Mouse (Mus musculus) NIH3T3 (cell line): ENCODE measurements around the gene Pld5.

Experiments used
- DNase-seq: peaks from one replicate; pipeline ENCODE4 v3.0.0-alpha.2; 2012; ENCODE audit warnings: low read depth

The Pld5 gene

DNA sequence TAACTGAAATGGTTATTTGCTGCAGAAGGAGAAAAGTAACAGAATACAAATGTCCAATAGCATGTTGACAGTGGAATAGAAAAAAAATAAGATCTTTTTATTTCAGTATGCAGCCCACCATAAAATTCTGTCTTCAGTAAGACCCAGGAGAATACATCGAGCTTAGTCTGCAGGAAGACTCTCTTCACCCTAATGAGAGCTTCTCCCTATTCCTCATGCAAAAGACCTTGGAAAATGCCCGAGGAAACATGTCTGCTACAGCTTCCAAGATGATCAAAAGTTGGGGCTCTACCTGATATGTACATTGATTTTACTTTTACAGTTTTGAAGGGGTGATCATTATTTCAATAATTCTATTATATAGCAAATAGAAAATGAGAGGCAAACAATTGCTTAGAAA, 108.0 kb downstream of the Pld5 start:
- DNase-seq: no peak

DNA sequence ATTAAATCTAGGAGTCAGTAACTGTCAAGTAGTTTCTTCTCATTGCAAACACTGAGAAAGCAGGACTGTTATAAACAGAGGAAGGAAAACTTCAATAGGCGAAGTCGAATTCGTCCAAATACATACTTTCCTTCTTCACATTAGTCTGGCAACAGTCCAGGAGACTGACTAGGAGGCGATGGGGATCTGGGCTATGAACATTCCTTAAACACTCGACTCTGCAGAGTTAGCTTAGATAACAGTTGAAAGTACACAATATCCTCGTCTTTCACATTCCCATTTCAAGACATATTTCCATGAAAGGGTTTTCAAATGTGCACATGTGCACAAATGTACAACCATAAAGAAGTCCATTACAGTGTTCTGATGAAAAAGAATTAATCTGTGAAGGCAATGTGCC, 129.8 kb downstream of the Pld5 start:
- no peak for DNase-seq

DNA sequence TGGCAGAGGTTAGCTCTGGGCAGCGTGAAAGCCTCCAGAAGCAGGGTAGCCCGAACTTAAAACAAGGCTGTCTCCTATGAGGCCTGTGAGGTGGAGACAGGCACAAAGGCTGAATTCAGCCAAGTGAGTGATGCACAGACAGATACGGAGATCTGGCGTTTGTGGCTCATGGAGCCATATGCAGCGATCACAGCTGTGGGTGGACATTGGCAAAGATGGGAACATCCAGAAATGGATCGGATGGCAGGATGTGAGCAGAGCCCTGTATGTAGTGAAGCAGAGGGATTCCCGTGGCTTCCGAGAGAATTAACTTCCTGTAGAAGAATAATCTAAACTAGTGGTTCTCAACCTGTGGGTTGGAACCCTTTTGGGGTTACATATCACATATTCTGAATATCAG, 140.7 kb downstream of the Pld5 start:
- no peak for DNase-seq

DNA sequence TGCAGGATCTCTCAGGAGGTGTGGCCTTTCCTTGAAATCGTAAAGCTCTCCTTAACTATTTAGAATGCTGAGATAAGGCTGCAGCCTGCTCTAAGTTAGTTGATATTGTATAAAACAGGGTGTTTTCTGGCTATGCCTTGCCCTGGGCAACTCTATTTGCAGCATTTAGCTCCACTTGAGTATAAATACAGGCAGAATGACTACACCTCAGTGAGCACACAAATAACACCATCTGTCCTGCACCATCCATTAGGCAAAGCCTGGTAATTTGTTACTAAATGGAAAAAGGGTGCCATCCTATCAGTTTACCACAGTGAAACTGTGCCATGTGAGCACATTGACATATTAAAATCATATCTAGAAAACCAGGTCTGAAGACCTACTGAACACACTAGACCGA, 149.3 kb downstream of the Pld5 start:
- DNase-seq: no peak

DNA sequence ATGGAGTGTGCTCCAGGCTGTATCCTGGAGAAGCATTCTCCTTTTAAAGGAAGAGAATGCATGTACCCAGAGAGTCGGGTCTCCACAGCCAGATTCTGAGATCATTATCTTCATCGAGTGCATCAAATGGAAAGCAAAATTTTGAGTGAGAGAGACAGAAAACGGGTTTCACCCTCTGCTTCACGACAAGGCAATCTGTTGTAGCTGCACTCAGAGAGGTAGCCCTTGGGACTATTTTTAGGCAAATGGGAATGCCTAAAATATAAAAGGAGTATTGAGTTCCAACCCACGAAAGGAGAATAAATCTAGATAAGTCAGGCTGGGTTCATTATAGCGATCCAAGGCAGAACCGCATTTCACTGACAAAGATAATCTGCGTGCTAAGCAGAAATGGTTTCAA, 150.7 kb downstream of the Pld5 start:
- DNase-seq: no peak

DNA sequence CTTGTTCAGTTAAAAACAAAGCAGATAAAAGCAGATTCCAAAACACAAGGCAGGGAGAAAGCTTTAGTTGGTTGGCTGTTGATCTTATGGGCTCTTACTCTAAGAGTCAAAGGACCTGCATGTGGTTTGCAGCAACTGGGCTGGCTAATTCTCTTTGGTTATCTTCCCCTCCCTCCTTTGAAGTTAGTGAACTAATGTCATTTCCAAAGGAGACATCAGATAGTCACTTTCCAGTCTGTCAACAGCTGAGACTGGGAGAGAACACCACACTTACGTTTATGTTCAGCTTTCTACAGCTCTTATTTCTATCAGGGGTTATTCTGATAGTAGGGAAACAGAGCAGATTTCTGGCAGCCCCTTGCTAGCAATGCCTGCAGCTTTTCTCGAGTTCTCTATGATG, 151.3 kb downstream of the Pld5 start:
- DNase-seq: no peak

DNA sequence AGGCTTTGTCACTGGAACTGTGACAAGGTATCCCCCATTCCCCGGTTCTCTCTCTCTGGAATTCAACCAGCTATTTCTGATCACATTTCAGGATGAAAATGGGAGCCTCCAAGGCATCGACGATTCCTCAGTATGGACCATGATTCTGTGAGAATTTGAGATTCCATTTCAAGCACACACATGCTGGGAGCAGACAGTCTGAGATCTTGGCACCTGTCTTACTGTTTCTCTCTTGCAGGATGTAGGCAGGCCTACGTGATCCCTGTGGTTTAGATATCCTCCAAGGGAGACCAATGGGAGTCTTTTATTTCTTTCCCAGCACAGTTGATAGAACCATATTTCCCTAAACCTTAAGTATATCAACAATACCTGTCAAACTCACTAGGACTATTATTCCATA, 159.5 kb downstream of the Pld5 start:
- no peak for DNase-seq

DNA sequence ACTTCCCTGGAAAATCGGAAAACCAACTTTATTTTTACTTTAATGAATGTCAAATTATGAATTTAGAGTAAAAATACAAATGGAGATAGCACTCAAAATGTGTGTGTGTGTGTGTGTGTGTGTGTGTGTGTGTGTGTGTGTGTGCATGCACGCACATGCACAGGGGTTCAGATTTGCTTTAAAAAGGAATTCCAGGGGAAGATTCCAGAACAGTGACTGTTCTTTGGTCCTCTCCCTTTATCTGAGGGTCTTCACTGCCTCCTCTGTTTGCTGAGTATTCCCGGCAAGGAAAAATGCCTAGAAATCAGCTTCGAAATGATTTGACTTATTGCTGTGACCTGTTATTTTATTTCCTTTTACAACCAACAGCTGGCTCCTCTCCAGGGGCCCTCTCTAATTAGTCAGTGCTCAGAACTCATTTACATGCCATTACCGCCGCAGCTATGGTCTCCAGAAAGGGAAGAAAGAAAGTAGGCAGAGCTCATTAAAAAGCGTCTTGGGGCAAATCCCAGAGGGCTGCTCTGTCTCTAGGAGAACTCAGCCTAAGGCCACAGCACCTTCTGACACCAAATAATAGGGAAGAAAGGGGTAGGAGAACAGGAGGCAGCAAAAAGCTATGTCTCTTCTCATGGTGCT, 176.3 kb downstream of the Pld5 start:
- DNase-seq: no peak

DNA sequence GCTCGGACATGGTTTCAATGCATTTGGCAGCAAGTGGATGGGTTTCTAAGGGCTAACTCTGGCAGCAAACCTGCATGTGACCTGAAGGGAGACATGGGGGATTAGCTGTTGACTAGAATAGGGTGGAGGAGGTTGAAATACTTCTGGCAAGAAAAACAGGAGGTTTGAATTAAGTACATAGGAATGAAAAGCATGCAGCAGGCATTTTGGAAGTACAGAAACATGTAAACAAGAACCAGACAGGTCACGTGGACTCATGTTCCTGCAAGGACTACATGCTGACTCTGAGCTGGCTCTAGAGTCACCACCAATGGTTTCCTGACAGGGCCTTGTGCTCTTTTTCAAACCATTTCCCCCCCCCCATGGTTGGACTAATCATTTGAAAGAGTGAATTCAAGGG, 183.0 kb downstream of the Pld5 start:
- peak; percentile 17 for DNase-seq

DNA sequence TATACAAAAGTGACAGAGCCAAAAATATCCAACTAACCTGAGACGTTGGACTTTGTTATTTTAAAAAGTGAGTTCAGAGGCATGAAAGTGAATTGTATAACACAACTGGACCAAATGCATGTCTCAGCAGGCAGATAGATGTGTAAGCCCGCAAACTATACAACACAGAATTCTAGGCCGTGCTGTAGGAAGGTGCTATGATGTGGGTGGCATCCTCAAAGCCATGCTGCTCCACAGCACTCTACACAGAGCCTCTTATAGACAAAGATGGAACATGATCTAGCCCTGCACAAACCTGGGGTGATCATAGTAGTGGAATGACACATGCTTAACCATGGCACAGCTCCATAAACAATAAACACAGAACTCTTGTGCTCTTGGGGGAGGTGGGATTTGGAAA, 185.7 kb downstream of the Pld5 start:
- DNase-seq: no peak

DNA sequence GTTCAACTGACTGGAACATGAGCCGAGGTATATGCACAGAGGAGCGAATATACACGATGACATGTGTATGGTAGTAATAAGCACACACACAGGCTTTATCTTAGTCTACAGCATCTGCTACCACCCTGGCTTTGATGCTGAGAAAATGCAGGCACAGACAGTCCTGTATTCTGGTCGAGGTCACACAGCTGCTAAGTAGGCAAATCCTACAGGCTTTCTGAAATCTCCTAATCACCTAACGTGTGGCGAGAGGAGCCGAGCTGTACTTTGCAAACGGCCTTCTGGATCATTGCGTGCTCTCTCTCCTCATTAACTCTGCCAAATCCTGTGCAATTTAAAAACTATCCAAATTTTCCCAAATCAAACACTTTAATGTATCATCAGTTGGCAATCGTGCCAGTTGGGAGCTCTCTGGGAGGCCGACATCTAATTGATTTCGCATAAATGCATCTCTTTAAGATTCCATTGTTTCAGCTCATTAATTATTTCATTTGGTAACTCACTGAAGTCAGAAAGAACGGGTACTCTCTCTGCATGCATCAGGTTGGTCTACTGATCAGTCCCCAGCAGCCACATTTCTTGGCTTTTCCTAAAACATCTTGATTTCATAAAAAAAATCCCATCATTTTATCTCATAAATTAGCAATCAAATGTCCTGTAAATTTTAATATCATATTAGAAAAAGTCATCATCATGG, 189.0 kb downstream of the Pld5 start:
- DNase-seq: no peak

DNA sequence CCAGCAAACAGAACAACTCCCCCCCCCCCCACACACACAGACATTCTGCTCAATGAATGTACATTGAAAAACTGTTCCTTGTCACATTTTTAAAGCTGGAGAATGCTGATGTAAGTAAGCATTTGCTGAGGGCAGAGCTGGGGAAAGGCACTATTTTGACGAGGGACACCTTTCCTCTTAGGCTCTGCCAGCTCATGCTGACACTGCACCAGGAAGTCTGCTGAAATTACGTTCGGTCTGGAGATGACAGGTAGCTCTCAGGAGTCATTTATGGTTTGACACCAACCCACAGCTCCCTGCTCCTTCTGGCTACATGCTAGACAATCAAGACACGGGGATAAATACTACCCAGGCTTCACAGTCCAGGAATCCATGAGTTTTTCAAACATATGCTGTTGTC, 192.8 kb downstream of the Pld5 start:
- DNase-seq: no peak

DNA sequence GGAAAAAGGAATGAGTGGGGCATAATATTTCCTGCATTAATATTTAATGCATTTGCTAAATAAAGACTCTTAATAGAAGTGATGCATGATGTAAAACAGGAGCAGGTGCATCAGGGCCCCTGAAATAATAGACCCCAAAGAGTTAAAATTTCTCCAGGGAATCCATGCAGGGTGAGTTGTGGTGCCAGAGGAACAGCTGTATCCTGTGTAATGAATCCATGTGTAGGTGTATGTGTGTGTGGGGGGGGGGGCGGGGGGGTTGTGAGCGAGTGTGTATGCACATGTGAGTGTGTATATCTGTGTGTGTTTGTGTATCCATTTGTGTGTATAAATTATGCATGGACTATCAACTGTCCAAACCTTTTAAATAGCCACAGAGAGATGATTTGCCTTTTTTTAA, 194.1 kb downstream of the Pld5 start:
- no peak for DNase-seq

DNA sequence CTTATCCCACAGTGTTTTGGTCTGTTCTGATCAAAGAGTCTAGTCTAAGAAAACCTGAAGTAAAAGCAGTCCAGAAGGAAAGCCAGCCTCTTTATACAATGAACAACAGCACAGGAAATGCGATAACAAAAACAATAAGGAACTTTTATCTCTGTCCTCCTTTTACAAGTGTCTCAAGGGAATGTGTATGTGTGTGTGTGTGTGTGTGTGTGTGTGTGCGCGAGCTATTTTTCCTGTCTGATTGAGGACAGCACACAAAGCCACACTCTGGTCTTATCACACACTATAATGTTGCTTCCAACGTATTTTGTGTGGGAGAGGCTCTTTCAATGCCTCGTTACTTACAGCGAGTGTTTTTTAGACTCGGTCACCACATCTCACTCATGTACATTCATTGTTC, 196.7 kb downstream of the Pld5 start:
- no peak for DNase-seq

DNA sequence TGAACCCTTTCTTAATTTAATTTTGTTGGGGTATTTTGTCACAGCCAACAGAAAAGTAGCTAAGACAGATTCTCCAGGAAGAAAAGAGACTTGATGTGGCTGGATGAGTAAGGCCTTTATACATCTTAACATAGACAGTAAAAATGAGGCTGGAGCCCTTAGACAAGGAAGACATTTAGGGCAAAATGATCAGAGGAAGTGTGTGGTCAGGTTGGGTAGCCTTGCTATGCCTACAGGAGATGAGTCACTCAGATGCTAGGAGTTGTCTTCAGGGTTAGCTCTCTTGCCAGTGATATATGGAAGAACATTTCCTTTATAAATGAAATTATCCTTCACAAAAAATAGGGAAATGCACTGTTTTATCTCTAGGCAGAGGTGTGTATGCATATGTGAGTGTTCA, 198.3 kb downstream of the Pld5 start:
- no peak for DNase-seq

DNA sequence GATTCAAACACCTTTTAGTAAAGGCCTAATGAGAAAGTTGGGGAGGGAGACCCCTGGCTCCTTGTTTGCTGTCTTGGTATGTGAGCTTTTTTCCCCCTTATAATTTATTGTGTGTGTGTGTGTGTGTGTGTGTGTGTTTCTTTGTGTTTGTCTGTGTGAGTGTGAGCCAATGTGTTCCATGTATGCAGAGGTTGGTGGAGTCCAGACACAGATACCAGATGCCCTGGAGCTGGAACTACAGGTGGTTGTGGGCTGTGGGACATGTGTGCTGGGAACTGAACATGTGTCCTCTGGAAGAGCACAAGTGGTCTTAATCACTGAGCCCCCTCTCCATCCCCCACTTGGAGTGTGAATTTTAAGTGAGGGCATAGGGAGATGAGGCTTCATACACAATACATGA, 199.3 kb downstream of the Pld5 start:
- DNase-seq: no peak

DNA sequence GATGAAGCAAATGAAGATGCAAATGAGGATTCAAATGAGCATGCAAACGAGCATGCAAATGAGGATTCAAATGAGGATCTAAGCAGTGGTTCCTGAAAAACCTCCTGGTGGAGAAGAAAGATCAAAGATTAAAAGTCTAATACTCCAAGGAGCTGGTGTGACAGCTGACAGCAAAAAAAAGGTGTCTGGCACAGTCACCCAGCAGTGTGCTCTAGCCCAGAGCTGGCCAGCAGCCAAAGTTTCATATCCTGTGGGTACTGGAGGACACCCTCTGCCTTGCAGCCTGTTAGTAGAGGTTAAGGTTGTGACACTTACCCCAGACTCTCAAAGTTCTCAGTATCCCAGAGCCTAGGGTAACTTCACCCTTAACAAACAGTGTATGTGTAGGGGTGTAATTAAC, 199.7 kb downstream of the Pld5 start:
- DNase-seq: peak; percentile 7

DNA sequence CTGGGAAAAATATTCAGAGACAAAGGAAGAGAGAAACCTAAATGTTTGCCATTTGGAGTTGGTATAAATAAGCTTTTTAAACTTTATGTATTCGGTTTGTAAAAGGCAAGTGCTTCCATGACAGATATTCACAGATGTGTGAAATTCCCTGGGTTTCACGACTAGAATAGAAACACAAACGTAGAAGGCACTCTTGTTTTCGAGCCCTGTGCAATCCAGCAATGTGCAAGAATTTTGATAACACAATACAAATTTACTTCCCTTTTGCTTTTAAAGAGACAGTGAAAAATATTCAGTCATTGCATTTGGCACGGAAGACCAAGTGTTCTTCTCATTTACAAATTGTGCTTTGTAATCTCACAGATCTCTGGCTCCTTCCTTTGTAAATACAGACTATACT, 200.6 kb downstream of the Pld5 start:
- DNase-seq: no peak

DNA sequence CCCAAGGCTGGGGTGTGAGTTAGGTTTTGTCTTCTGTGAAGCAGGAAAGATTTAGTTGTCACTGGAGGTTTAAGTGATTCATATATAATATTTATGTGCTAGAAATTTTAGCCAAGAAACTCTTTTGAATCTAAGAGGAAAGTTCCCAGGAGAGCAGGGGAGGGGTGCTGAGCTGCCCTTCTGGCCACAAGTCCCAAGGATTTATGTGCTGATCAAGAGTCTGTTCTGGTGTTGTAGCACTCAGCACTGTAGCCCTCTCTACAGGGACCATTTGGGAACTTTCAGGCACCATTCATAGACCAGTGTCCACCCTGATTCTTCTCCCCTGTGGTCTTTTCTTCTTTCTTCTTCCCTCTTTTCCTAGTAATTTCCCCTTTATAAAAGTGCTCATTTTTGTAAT, 209.8 kb downstream of the Pld5 start:
- no peak for DNase-seq

DNA sequence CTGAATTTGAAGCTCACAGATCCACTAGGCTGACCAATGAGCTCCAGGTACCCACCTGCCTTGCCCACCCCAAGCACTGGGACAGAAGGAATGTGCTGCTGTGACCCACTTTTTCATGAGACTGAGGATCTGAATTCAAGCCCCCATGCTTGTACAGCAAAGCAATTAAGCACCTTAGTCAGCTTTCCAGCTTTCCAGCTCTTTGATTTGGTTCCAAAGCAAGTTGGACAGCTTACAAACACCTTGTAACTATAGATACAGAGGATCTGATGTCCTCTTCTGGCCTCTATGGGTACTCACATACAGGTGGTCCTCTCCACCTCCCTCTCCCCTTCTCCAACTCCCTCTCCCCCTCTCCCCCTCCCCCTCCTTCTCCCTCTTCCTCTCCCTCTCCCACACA, 210.6 kb downstream of the Pld5 start:
- DNase-seq: no peak

DNA sequence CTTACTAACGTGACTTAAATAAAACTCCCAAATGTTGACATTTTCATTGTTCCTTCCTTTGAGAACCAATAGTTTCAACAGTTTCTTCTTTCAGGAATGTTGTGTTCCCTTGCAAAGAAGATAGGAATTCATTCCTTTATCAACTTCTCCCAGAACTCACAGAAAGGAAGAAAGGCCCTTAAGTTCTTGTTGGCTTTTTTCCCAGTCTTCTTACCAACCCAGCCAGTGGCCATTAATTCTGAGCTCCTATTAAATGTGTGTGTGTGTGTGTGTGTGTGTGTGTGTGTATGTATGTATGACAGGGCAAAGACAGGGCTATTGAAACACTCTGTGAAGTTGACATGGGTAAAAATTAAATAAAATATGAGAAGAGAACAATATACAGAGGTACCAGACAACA, 221.5 kb downstream of the Pld5 start:
- DNase-seq: no peak

DNA sequence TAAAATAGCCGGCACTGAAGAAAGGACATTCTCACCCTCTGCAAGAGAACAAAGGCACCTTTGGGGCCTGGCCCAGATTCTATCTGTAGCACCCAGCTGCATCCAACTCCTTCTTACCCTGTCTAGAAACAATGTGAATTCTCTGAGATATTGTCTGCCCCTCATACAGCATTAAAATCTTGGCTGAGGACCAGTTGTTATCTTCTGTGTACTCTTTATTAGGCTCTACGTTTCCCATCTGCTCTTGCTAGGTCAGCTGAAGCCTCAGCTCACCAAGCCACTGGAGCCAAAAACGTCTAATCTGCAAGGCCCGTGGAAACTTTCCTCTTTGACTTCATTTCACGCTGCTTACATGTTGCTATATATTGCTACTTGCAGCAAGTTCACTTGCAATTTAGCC, 228.1 kb downstream of the Pld5 start:
- no peak for DNase-seq

DNA sequence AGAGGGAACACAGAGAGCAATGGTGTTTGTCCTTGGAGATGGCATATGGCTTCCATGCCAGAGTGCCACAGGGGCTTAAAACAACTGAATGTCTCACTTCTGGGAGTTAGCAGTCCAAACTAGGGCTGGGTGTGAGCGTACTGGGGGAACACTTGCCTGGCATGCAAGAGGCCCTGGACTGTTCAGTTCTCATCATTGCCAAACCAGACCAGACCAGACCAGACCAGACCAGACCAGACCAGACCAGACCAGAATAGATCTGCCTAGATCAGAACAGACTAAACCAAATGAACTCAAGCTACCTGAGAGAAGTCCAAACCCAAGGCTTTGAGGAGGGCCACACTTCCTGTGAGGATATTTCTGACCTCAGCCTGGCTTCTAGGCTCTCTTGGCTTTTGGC, 228.7 kb downstream of the Pld5 start:
- DNase-seq: no peak

DNA sequence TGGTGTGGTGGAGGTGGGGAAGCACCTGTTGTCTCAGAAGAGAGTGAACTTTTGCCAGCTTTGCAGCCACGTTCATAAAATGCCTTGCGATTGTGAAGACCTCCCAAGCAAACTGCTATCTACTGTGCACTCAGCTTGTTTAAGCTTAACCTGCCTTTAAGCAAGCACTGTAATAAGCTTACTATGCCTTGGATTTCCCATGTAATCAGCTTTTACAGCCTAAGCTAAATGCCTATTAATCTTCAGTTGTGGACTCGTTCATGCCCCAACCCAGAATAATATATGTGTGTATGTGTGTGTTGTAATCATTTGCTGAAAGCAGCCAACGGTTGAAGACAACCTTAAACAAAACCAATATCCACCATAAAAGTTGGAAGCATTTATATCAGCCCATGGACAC, 232.1 kb downstream of the Pld5 start:
- DNase-seq: no peak
